Mouse (Mus musculus) CH12.LX (cell line): ENCODE data around the gene Gm47791.

Experiments used
- POLR2A ChIP-seq: IDR thresholded peaks from 2 replicates; pipeline ENCODE4 v1.6.1; 2011; ENCODE audit warnings: low read depth, mild to moderate bottlenecking, improper control_type of control experiment, low read length
- TCF12 ChIP-seq: IDR thresholded peaks from 2 replicates; pipeline ENCODE4 v1.6.1; 2014; ENCODE audit warnings: low read depth, mild to moderate bottlenecking, inconsistent platforms, low read length, improper control_type of control experiment

DNA sequence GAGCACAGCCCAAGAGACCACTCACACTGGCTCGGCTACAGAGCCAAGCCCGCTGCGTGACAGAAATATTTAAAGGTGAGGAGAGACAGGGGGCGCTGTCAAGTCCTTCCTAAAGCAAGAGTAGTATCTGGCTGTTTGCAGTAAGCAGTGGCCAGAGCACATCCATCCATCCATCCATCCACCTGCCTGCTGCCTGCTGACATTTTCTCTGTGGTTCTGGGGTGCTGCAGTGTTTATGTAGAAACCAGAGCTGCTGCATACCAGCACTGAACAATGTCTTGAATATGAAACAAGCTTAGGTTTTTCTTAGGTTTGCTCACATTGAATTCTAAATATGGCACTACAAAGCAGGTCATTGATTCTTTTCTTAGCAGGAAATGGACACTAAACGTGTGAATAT is 2.2 kb upstream of the Gm47791 start:
- TF ChIP-seq POLR2A (no peak), TCF12 (no peak)
